Mouse (Mus musculus) intestine, embryonic 14.5 days (tissue): ENCODE results near the gene Usp4. TPM values are rescaled to one million over a fixed set of nuclear protein-coding genes. Genes with fewer than 3 reads are reported as not detected.

Experiments
- ATAC-seq: fragments of 200-750 bp; cut with Nextera tagmentation; replicated peaks from 2 replicates; pipeline ENCODE4 v1.8.0; 2017; ENCODE audit warnings: low read depth, moderate number of reproducible peaks, moderate TSS enrichment, moderate library complexity; ENCODE audit not compliant: low FRiP score, low TSS enrichment
- DNase-seq: peaks from one replicate; pipeline ENCODE4 v3.0.0-alpha.2; 2018; ENCODE audit warnings: low spot score
- H3K27ac ChIP-seq: fragments of 300-500 bp; sonication (generic); 2 replicates; pipeline ENCODE4 v1.5.1; 2014; ENCODE audit warnings: low read depth, mild to moderate bottlenecking, control low read depth
- H3K27me3 ChIP-seq: fragments of 300-500 bp; sonication (generic); replicated peaks from 2 replicates; pipeline ENCODE4 v1.6.1; 2014; ENCODE audit warnings: low read length, control low read depth; ENCODE audit not compliant: control insufficient read depth, insufficient read depth
- H3K36me3 ChIP-seq: fragments of 300-500 bp; sonication (generic); 2 replicates; pipeline ENCODE4 v1.6.1; 2014; ENCODE audit warnings: low read length, control low read depth; ENCODE audit not compliant: control insufficient read depth, insufficient read depth
- H3K4me1 ChIP-seq: fragments of 300-500 bp; sonication (generic); replicated peaks from 2 replicates; pipeline ENCODE4 v1.6.1; 2014; ENCODE audit warnings: low read length, control low read depth, mixed read lengths; ENCODE audit not compliant: control insufficient read depth, insufficient read depth
- H3K4me2 ChIP-seq: fragments of 300-500 bp; sonication (generic); 2 replicates; pipeline ENCODE4 v1.6.1; 2014; ENCODE audit warnings: low read length
- H3K4me3 ChIP-seq: fragments of 300-500 bp; sonication (generic); 2 replicates; pipeline ENCODE4 v1.5.1; 2014; ENCODE audit warnings: low read depth, low read length, control low read depth, mixed read lengths
- H3K9ac ChIP-seq: fragments of 300-500 bp; sonication (generic); 2 replicates; pipeline ENCODE4 v1.6.1; 2014; ENCODE audit warnings: mild to moderate bottlenecking, low read length
- H3K9me3 ChIP-seq: fragments of 300-500 bp; sonication (generic); 2 replicates; pipeline ENCODE4 v1.6.1; 2016; ENCODE audit warnings: low read length, control low read depth; ENCODE audit not compliant: control insufficient read depth
- WGBS: fragments of 180-500 bp; shearing (Covaris S2); extraction: QIAGEN DNeasy Blood & Tissue Kit; methylation state at CpG from one replicate; pipeline ENCODE4 v1.1.7; 2014; 5-methylcytosine and 5-hydroxymethylcytosine counted together
- polyA plus RNA-seq: library from polyadenylated mRNA; unstranded; fragments of >200 nt; fragmentation: Nextera tagmentation; extraction: Ambion mirVana; gene quantifications from 2 replicates; pipeline ENCODE4 v1.2.1, GENCODE M21; 2014

The Usp4 gene
- polyA plus RNA-seq, 1 experiment from 2014 or later = 103 TPM

DNA sequence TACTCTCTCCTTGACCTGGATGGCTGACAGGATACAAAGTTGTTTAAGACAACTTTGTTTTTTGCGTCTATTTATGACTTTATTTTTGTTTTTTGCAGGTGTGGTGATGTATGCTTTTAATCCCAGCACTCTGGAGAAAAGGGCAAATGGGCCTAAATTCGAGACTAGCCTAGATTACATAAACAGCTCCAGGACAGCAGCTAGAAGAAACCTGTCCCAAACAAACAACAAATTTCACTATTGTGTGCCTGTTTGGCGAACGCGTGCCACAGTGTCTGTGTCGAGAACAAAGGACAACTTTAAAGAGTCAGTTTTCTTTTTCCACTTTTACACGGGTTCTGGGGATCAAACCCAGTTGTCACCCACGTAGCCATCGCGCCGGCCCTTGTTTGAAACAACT lies 629 bp upstream of the Usp4 start:
- Histone ChIP-seq H3K36me3 (peaks cover 15% of the 10 kb centered on the region), H3K27ac (peak overlapping the region; percentile 88), H3K4me2 (peak overlapping the region; percentile 73), H3K9ac (peak overlapping the region; percentile 55), H3K9me3 (no peaks in the 10 kb centered on the region), H3K4me3 (peak overlapping the region; percentile 82), H3K4me1 (peaks cover 9% of the 10 kb centered on the region; the same call in 1 of the 2 replicates), H3K27me3 (no peaks in the 10 kb centered on the region)
- DNase-seq (no peak), ATAC-seq (no peak)
- WGBS = 6% methylated on average over 11 of the region's 11 CpGs

DNA sequence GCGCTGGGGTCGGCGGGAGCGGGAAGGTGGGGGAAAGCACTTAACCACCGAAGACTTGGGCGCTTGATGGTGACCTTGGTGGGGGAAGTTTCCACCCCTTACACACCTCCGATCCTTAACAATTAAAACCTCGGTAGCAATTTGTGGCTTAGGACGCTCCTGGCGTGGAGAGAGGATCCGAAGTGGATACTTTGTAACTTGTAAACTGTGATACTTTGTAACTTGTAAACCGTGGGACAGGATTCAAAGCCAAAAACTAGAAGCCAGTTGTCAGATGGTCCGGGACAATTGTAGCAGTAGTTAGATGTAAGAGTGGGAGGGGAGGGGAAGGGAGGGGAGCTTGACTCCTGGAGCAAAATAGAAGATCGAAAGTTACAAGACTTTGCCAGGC lies 632 bp downstream of the Usp4 start:
- Histone ChIP-seq H3K27ac (peak overlapping the region; percentile 88; the same call in 1 of the 2 replicates), H3K4me1 (peaks cover 6% of the 10 kb centered on the region; the same call in 1 of the 2 replicates), H3K36me3 (peaks cover 28% of the 10 kb centered on the region), H3K9me3 (no peaks in the 10 kb centered on the region), H3K9ac (peak overlapping the region; percentile 55), H3K4me3 (peak overlapping the region; percentile 82), H3K4me2 (peak overlapping the region; percentile 73), H3K27me3 (no peaks in the 10 kb centered on the region)
- WGBS = 4% methylated on average over 14 of the region's 14 CpGs
- DNase-seq (no peak), ATAC-seq (no peak)

DNA sequence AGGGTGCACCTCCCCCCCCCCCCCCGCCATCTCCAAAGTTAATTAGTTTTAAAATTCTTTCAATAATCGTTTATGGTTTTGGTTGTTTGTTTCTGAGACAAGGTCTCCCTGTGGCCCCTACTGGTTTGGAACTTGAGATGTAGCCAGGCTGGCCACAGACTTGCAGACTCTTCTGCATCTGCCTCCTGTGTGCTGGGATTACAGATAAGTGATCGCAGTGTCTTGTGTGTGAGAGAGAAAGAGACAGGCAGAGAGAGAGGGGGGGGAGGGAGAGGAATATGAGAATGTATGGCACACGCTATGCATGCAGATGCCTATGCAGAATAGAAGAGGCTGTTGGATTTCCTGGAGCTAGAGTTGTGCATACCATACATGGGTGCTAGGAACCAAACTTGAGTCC lies 2.1 kb downstream of the Usp4 start:
- WGBS = 90% methylated on average over 4 of the region's 4 CpGs
- Histone ChIP-seq H3K4me1 (peaks cover 6% of the 10 kb centered on the region; the same call in 1 of the 2 replicates), H3K9ac (no peak overlapping the region), H3K27me3 (no peaks in the 10 kb centered on the region), H3K9me3 (no peaks in the 10 kb centered on the region), H3K4me3 (no peak overlapping the region), H3K27ac (no peak overlapping the region), H3K36me3 (peaks cover 41% of the 10 kb centered on the region), H3K4me2 (no peak overlapping the region)
- DNase-seq (no peak), ATAC-seq (no peak)

DNA sequence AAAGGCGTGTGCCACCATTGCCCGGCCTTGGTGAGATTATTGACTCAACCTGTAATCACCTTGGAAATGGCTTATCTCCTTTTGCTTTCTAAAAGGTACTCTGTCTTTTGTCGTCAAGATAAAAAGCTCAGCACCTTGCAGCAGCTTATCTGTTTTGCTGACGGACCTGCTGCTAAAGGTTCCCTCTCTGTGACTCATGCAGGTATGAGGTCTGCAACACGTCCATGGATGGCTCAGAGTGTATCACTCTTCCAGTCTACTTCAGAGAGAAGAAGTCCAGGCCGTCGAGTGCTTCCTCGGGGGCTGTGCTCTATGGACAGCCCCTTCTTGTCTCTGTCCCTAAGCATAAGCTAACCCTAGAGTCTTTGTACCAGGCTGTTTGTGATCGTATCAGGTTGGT lies 30.6 kb downstream of the Usp4 start:
- no peak overlapping the region for H3K27ac ChIP-seq
- no peak; the same call in 1 of the 2 replicates for ATAC-seq

DNA sequence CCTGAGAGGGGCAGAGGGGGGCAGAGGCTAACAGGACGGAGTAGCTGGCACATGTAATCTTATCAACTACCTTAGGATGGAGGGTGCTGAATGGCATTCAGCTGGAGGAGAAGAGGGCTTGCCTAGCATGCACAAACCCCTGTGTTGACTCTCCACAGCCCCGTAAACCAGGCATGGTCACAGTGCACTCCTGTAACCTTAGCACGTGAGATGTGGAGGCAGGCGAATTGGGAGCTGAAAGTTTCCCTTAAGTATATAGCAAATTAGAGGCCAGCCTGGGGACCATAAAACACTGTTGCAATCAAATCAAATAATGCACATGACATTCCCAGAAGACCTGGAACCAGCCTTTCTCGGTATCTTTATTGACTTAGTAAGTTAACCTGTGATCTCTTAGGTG lies 31.1 kb downstream of the Usp4 start:
- H3K27ac ChIP-seq = no peak overlapping the region

More for the DNA sequence above, 30.6 kb downstream of the Usp4 start:
- 76% methylated on average over 9 of the region's 9 CpGs for WGBS
- H3K27me3 ChIP-seq = no peaks in the 10 kb centered on the region
- H3K9me3 ChIP-seq = no peaks in the 10 kb centered on the region
- H3K9ac ChIP-seq = no peak overlapping the region
- no peak for DNase-seq
- no peak overlapping the region for H3K4me2 ChIP-seq
- no peaks in the 10 kb centered on the region for H3K4me1 ChIP-seq
- no peak overlapping the region for H3K4me3 ChIP-seq
- H3K36me3 ChIP-seq = peaks cover 91% of the 10 kb centered on the region

DNA sequence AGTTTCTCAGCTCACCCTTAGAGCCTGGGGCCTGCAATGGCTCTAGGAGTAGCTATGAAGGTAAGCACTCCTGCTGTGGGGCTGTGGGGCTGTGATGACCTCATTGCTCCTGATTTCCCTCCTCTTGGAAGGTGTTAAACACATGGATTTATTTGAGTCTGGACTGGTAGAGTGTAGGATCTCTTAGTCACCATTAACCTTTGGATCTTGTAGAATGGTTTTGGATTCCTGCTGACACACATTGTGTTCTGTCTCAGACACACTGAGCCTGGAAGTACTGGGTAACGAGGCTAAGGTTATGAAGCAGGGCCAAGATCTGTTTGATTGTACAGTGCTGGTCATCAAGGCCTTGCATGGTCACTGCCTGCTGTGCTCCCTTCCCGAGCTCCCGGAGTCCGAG lies 31.6 kb downstream of the Usp4 start:
- H3K36me3 ChIP-seq = peaks cover 91% of the 10 kb centered on the region
- WGBS = 92% methylated on average over 4 of the region's 4 CpGs
- no peak for ATAC-seq

More for the DNA sequence above, 31.1 kb downstream of the Usp4 start:
- WGBS = 77% methylated on average over 5 of the region's 5 CpGs
- no peak overlapping the region for H3K9ac ChIP-seq
- no peaks in the 10 kb centered on the region for H3K9me3 ChIP-seq
- no peak overlapping the region for H3K4me2 ChIP-seq
- no peak for ATAC-seq
- H3K27me3 ChIP-seq = no peaks in the 10 kb centered on the region
- no peak overlapping the region for H3K4me3 ChIP-seq
- DNase-seq = no peak
- peaks cover 91% of the 10 kb centered on the region for H3K36me3 ChIP-seq
- H3K4me1 ChIP-seq = no peaks in the 10 kb centered on the region

DNA sequence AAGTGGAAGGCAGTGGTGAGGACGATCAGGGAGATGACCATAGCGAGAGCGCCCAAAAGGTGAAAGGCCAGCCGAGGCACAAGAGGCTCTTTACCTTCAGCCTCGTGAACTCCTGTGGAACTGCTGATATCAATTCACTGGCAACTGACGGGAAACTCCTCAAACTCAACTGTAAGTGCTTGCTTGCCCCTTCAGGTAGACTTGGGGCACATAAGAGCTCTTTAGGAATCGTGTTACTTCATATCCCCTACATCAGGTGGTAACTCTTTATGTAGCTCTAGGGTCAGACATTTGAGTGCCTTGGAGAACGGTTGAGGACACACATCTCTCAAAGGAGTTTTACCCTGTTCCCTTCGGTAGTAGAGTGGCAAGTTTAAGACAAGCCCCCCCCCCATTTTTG lies 33.7 kb downstream of the Usp4 start:
- 95% methylated on average over 9 of the region's 9 CpGs for WGBS
- DNase-seq (no peak), ATAC-seq (no peak)
- Histone ChIP-seq H3K4me1 (no peaks in the 10 kb centered on the region), H3K4me2 (no peak overlapping the region), H3K36me3 (peaks cover 92% of the 10 kb centered on the region), H3K9me3 (no peaks in the 10 kb centered on the region), H3K27me3 (no peaks in the 10 kb centered on the region), H3K4me3 (no peak overlapping the region), H3K27ac (no peak overlapping the region), H3K9ac (no peak overlapping the region)

More for the DNA sequence above, 31.6 kb downstream of the Usp4 start:
- H3K27me3 ChIP-seq = no peaks in the 10 kb centered on the region
- H3K4me2 ChIP-seq = no peak overlapping the region
- DNase-seq = no peak
- H3K4me3 ChIP-seq = no peak overlapping the region
- no peak overlapping the region for H3K27ac ChIP-seq
- no peaks in the 10 kb centered on the region for H3K9me3 ChIP-seq
- H3K4me1 ChIP-seq = no peaks in the 10 kb centered on the region
- H3K9ac ChIP-seq = no peak overlapping the region

DNA sequence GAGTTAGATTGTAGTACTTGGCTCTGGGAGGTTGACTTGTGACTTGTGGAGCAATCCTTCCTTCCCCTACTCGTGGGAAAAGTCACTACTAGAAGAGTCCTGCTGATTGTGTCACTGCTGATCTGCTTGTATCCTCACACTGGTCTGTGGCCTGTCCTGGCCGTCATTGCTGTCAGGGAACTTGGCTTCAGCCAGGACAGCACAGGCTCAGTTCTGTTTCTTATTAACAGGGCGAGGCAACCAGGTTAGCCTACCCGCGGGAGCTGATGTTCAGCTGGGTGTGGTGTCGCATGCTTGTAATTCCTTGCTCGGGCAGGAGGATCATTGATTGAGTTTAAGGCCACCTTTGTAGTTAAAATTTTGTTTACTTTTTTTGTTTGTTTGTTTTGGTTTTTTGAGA lies 37.4 kb downstream of the Usp4 start:
- Histone ChIP-seq H3K27me3 (no peaks in the 10 kb centered on the region), H3K4me2 (no peak overlapping the region), H3K4me1 (no peaks in the 10 kb centered on the region), H3K27ac (no peak overlapping the region), H3K4me3 (no peak overlapping the region), H3K9me3 (no peaks in the 10 kb centered on the region), H3K9ac (no peak overlapping the region), H3K36me3 (peaks cover 92% of the 10 kb centered on the region)
- DNase-seq = no peak
- ATAC-seq = no peak
- 67% methylated on average over 7 of the region's 7 CpGs for WGBS

DNA sequence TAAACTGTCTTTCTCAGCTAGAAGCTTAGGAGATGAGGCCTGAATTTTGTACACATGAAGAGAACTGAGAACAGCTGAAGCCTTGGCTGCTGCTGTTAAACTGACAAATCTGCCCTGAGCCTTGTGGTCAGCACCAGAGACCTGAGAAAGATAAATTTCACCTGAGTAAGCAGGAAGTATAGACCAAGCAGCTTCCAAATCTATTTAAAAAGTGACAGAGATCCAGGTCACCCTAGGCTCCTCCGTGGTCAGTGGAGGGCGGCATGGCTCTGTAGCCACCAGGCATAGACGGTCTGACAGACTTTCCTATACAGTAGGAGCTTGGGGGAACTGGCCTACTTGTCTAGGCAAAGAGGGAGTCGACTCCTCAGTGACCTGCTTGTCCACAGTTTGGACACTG lies 39.2 kb downstream of the Usp4 start:
- H3K27me3 ChIP-seq = no peaks in the 10 kb centered on the region
- no peak overlapping the region for H3K27ac ChIP-seq
- H3K4me2 ChIP-seq = no peak overlapping the region
- no peak overlapping the region for H3K9ac ChIP-seq
- no peak overlapping the region for H3K4me3 ChIP-seq
- WGBS = 89% methylated on average over 4 of the region's 4 CpGs
- H3K9me3 ChIP-seq = no peaks in the 10 kb centered on the region
- H3K4me1 ChIP-seq = no peaks in the 10 kb centered on the region
- ATAC-seq = no peak
- H3K36me3 ChIP-seq = peaks cover 97% of the 10 kb centered on the region
- no peak for DNase-seq
